Mouse (Mus musculus) left cerebral cortex, adult 2 months (tissue): ENCODE measurements around the gene Dhdh. TPM values are rescaled to one million over a fixed set of nuclear protein-coding genes. Genes with fewer than 3 reads are reported as not detected.
"Not testable (repeated sequence)": the region's sequence is repeated elsewhere in the genome, so short reads cannot be mapped to it uniquely, and the experiment has no call there.

Source experiments
- DNase-seq, 2 experiments: peaks; one replicate each; pipeline ENCODE4 v3.0.0; 2021 to 2022; ENCODE audit warnings: low spot score in 2 of 2, mixed read lengths in 1 of 2; ENCODE audit errors: extremely low spot score in 1 of 2
- H3K27ac ChIP-seq: fragments of 200-600 bp; 2 replicates; pipeline ENCODE4 v1.8.1; 2022
- H3K4me3 ChIP-seq: fragments of 200-600 bp; 2 replicates; pipeline ENCODE4 v1.8.1; 2022
- CTCF ChIP-seq: fragments of 200-600 bp; IDR thresholded peaks from 2 replicates; pipeline ENCODE4 v1.8.1; 2022; ENCODE audit warnings: antibody characterized with exemption, mild to moderate bottlenecking, moderate library complexity
- intact Hi-C: fragments of 180-260 bp; cut with DNase I; formaldehyde crosslinking; loops from one replicate; pipeline ENCODE4 v1.15.1; 2025
- long read RNA-seq, 2 experiments: library from polyadenylated mRNA; stranded (forward); transcript quantifications; one replicate each; pipeline ENCODE4 v2.0.0; 2021; ENCODE audit warnings: borderline mapping rate in 2 of 2
- total RNA-seq, 2 experiments: library from RNA; stranded (reverse); gene quantifications; 2 replicates each; pipeline ENCODE4 v1.2.3; 2021

Gene Dhdh
- 1 to 10 TPM; 3.7 to 4.8 TPM for total RNA-seq
- long read RNA-seq, experiment 1, full-length matches to known transcripts, result 1 of 2 reads
- long read RNA-seq, experiment 1, partial matches to known transcripts, result 0 of 2 reads
- long read RNA-seq, experiment 1, other reads (novel, unspliced or antisense), result 1 of 2 reads
- long read RNA-seq, experiment 2, result 0 reads

- DNase-seq, result peak; percentile 35 to 42
- intact Hi-C loops, result no loop called here
- no peak for TF ChIP-seq CTCF
- H3K27ac ChIP-seq, result peak within 1 kb of the TSS; percentile 79
- peak within 1 kb of the TSS; percentile 54 for H3K4me3 ChIP-seq
Observed at GRCm38 (mm10) chr7:45488293-45489204, at the start of gene Dhdh. TSS of gene Dhdh (minus strand) at chr7:45488805.

- no peak for DNase-seq
- Histone ChIP-seq H3K4me3 (peak overlapping the region; percentile 69), H3K27ac (peak overlapping the region; percentile 73)
- no peak for TF ChIP-seq CTCF
- intact Hi-C loops, result no loop called here
Observed at GRCm38 (mm10) chr7:45537602-45538001, 49.0 kb upstream of the Dhdh start.

DNA sequence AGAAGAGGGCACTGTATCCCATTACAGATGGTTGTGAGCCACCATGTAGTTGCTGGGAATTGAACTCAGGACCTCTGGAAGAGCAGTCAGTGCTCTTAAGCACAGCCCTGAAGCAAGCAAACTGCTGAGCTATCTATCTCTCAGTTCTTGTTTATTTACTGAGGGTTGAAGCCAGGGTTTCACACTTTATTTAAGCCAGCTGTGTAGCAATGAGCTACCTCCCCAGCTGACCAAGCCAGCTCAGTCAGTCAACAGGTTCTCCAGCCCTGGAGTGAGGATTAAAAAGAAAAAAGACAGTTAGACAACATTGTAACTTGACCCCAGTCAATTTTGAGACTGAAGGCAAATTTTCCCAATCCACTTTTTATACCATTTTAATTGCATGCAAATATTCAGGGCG is 47.1 kb upstream of the Dhdh start:
- no peak overlapping the region for H3K27ac ChIP-seq
- DNase-seq, result no peak
- intact Hi-C loops, result no loop called here
- TF ChIP-seq CTCF, result peak; percentile 1; the same call in 1 of the 2 replicates
- H3K4me3 ChIP-seq, result no peak overlapping the region

DNA sequence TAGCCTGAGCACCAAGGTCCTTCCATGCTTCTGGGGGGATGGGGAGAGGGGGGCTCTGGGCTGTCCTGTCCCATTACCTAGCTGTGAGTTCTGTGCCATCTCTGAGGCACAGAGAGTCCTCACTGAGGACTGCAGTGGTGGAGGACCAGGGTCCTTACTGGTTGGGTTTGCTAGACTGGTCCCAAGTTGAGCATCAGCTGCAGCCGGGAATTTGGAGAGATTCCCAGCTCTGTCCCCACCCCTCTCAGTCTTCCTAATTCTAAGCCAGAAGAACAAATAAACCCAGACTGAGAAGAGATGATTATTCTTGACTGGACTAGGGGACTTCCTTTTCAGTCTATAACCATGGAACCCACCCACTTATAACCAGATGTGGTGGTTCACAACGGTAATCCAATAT is 42.0 kb upstream of the Dhdh start:
- H3K4me3 ChIP-seq, result no peak overlapping the region
- intact Hi-C loops, result no loop called here
- TF ChIP-seq CTCF, result no peak
- DNase-seq, result no peak
- H3K27ac ChIP-seq, result no peak overlapping the region

GRCm38 (mm10) chr7:45529461-45529860 is 40.9 kb upstream of the Dhdh start:
- intact Hi-C loops, result no loop called here
- DNase-seq, result no peak
- Histone ChIP-seq H3K4me3 (no peak overlapping the region), H3K27ac (no peak overlapping the region)
- TF ChIP-seq CTCF, result no peak

DNA sequence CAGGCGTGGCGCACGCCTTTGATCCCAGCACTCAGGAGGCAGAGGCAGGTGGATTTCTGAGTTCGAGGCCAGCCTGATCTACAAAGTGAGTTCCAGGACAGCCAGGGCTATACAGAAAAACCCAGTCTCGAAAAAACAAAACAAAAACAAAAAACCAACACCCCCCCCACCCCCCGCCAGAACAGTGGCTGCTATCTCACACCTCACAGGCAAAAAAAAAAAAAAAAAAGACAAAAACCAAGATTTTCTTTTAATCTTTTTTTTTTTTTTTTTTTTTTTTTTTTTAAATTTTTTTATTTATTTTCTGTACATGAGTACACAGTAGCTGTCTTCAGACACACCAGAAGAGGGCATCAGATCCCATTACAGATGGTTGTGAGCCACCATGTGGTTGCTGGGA is 38.6 kb upstream of the Dhdh start:
- intact Hi-C loops, H3K4me3 ChIP-seq, H3K27ac ChIP-seq, DNase-seq: not testable (repeated sequence)

GRCm38 (mm10) chr7:45526474-45527120 is 38.0 kb upstream of the Dhdh start:
- peak overlapping the region; percentile 88 for H3K4me3 ChIP-seq
- H3K27ac ChIP-seq, result peak overlapping the region; percentile 98
- peak; percentile 40 for TF ChIP-seq CTCF
- intact Hi-C loops, result no loop called here
- no peak for DNase-seq

DNA sequence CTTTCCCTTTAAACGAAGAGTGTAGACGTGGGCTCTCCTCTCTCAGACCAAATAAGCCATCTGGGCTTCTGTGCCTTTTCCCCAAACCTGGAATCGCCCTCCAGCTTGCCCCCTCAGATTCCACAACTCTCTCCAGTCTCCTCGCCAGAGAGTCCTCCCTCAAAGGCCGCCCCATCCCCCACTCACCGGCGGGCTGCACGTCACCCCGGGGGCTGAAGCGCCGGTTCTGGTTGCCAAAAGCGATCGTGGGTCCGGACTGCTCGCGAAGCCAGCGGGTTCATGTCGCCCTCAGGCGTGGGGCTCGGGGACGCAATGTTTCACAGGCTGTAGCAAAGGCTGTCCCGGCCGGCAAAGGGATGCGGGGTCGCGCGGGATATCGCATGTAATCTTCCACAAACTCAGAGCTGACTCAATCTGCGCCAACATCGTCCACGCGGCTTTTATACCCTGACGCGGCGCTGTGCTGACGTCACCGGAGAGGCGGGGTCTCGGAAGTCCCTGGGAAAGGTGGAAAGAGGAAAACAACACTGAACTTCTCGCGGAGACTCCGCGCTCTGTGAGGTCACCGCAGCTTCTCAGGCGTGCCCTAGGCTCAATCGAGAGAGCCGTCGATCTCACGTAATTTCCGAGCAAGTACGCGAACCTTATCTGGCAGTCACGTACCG is 37.3 kb upstream of the Dhdh start, which contains the start of the genes Ppp1r15a and Plekha4:
Gene Ppp1r15a, minus strand, starts transcription at position 460 of the 665 bp plus-strand sequence.
Gene Plekha4, plus strand, starts transcription at position 522 of the 665 bp plus-strand sequence.
- DNase-seq, result peak; percentile 93 to 97
- Histone ChIP-seq H3K4me3 (peak within 1 kb of the TSS; percentile 88), H3K27ac (peak within 1 kb of the TSS; percentile 98)
- TF ChIP-seq CTCF, result no peak
- intact Hi-C loops, result no loop called here

GRCm38 (mm10) chr7:45524841-45525621 is 36.4 kb upstream of the Dhdh start:
- H3K27ac ChIP-seq, result peak overlapping the region; percentile 98
- peak overlapping the region; percentile 88 for H3K4me3 ChIP-seq
- intact Hi-C loops, result loop anchor here (5.0 kb wide), 1 partner anchor 48 kb away; no protein-coding TSS in a partner anchor
- no peak for TF ChIP-seq CTCF
- no peak for DNase-seq

DNA sequence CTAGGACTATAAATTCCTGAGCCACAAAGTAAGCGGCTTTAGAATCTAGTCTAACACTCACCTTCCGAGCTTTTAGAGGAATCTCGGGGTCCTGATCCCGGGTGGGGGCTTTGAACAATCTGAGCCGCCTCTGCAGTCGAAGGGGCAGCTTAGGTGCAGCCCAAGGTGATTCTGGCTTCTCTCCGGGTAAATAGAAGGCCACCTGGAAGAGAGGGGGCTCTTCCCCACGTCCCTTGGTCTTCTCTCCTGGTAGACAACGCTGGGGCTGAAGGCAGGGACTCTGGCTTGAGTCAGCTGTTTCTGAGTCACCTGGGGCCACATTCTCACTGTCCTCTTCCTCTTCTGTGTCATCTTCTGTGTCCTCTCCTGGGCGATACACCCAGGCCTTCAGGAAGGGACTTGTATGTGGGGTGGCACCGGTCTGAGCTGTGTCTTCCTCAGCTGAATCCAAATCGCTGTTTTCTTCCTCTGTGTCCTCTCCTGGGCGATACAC is 35.1 kb upstream of the Dhdh start:
- TF ChIP-seq CTCF, result no peak
- intact Hi-C loops, result loop anchor here (5.0 kb wide), 1 partner anchor 46 kb away; no protein-coding TSS in a partner anchor
- DNase-seq, result no peak
- Histone ChIP-seq H3K27ac (peak overlapping the region; percentile 9; the same call in 1 of the 2 replicates), H3K4me3 (no peak overlapping the region; the same call in 1 of the 2 replicates)
